Mouse (Mus musculus) kidney, postnatal 14 days (tissue): Measurements from ENCODE around the gene Dmap1.

Source experiments
- DNase-seq: peaks from one replicate; pipeline ENCODE4 v3.0.0; 2022; ENCODE audit warnings: mixed read lengths

Dmap1 gene

DNA sequence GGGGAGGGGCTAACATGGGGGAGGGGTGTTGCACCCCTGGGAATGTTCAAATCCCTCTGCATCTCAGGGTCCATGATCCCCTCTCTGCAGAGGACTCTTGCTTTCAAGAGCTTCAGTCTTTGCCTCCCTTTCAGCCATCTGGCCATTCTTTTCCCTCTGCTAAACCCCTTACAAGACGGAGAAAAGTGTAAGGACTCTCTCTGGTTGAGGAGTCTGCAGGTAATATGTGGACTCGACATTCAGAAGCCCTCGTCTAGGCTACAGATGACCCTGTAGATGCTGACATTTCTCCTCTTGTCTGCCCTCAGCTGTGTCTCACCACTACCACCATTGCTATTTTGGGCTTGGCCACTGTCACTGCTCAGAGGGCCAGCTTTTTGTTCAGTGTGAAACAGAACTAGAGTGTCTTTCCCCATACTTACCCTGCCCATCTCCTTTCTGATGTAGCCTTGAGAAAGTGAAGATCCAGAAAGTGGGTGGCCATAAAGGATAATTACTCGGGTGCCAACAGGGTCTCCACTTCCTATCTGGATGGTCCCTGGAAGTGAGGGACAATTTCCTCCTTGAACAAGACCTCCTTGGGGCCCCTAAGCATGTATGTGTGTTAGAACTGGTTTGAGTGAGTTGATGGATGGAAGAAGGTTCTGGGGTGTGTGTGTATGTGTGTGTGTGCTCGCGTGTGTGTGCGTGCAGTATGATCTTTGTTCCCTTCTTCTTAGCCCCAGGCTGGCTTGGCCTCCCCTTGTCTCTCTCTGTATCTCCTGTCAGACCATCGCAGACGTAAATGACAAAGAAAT, 27.2 kb downstream of the Dmap1 start:
- no peak for DNase-seq

DNA sequence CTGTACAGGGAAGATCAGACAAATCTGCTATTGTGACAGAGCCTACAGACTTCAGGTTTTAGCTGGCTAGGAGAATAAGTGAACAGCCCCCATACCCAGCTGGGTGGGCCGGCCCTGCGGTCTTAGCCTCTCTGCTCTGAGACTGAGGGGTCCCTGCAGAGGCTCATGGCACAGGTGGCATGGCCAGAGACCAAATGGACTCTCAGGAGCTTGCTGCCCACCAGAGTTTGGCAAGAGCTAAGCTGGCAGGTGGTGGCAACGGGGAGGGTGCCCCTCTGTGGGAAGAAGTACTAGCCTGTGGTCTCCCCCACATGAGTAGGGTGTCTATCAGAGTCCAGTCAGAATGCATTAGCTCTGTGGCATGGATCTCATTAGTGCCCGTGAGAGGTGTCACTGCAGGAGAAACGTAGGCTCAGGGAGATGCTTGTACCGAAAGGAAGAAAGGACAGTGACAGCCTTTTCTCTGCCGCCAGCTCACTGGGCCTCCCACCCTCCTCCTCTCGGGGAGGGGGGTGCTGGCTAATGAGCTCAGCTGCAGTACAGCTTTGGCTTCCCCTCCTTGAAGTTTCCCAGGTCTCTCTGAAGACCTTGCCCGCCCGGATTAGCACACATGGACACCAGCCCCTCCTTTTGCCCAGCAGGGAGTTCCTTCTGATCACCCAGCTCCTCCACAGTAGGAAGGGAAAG, 27.9 kb downstream of the Dmap1 start:
- DNase-seq: no peak

DNA sequence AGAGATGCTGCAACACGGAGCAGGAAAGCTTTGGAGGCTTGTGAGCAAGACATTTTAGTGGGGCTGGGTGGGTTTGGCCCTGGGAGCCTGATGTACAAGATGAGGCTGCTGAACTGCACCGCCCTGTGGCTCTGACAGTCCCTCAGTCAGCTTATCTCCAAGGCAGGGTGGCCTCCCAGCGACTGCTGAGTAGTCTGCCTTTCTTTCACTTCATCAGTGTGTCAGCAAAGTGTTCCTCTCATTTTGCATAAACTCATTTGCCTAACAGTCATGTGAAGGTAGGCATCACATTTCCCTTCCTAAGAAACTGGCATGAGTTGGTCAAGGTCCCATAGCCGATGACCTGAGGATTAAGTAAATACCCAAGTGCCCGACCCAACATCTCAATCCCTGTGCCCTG, 29.3 kb downstream of the Dmap1 start:
- DNase-seq: no peak

- no peak for DNase-seq
These were observed 30.4 kb downstream of the Dmap1 start for GRCm38 (mm10) chr4:117651626-117652101.

GRCm38 (mm10) chr4:117646926-117647755, 34.9 kb downstream of the Dmap1 start:
- DNase-seq: no peak

GRCm38 (mm10) chr4:117646496-117646895, 35.6 kb downstream of the Dmap1 start:
- DNase-seq: no peak

GRCm38 (mm10) chr4:117645859-117646258, 36.2 kb downstream of the Dmap1 start:
- DNase-seq: no peak

- no peak for DNase-seq
These were observed 37.0 kb downstream of the Dmap1 start for GRCm38 (mm10) chr4:117645031-117645435.

DNA sequence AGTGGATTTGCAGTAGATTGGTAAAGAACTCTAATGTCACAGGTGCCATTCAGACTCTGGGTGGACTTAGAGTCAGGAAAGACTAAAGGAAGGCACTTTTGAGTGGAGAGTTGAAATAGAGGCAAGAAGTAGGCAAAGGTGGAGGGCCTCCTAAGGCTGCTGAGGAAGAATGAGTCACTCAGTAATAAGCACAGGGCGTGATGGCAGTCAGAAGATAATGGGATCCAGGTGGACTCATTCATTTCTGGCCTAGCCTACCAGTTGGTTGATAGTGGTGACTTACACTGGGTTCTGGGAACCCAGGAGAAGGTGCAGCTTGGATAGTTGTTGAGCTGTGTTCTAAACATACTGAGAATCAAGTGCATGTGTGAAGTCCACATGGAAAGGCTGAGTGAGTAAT, 40.3 kb downstream of the Dmap1 start:
- DNase-seq: no peak

- no peak for DNase-seq
These were observed 41.0 kb downstream of the Dmap1 start for GRCm38 (mm10) chr4:117640925-117641703.

DNA sequence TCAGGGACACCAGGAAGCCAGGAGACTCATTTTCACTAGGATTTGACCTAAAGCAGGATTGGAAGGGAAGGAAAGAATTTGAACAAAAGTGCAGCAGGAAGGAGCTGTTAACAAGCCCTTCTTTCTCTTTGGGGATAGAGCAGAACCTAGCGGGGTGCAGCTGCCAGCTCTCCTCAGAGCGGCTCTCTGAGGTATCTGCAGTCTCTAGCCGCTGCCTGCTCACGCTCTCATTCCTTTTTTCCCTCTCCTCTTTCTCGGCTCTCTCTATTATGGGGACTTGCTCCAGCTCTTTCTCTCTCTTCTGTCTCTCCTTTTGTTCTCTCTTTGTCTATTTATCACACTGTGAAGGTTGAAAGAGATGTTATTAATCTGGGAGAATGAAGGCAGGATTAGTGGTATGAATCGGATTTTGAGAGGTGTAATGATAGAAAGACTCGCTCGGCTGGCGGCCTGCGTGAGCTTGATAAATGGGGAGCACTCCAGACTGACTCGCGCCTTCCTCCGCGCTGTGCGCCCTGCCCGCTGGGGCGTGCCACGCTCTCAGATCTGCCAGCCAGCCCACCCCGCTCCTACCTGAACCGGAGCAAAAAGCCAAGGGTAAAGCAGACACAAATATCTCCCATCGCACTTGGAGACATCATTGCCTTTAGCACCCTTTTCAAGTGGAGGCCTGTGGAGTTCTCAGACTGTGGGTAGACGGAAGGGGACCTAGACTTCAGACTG, 45.0 kb downstream of the Dmap1 start:
- no peak for DNase-seq

DNA sequence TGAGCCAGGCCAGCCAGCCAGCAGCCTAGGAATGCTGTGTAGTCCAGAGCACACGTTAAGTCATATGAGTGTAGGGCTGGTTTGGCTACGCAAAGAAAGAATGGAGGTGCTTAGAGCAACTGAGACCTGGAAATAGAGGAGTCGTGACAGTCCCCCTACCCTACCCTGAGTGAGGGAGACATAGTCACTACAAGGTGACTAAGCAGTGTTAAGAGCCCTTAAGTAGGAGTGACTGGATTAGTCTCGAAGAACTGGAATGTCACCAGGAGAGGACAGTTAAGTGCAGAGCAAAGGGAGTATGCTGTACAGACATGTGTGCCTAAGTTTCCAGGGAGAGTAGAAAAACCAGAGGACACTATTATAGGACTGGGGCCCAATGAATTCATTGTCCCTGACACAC, 45.9 kb downstream of the Dmap1 start:
- no peak for DNase-seq

DNA sequence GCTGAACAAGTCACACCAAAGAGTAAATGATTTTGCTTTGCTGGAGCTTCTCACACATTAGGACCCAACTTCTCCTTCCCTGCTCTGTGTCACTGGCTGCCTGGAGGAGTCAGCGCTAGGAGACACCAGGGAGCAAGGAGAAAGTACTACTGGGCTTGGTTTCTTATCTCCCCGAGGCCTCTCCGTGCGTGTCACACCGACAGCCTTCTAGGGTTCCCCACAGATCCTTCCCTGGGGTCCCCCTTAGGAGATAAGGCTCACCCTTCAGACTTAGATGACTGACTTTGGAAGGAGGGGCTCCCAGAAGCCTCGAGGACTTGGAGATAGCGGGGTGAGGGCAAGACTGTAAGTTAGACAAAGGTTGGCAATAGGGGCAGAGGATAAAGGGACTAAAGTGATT, 47.4 kb downstream of the Dmap1 start:
- DNase-seq: no peak

GRCm38 (mm10) chr4:117633527-117633926, 48.5 kb downstream of the Dmap1 start:
- DNase-seq: peak; percentile 18

DNA sequence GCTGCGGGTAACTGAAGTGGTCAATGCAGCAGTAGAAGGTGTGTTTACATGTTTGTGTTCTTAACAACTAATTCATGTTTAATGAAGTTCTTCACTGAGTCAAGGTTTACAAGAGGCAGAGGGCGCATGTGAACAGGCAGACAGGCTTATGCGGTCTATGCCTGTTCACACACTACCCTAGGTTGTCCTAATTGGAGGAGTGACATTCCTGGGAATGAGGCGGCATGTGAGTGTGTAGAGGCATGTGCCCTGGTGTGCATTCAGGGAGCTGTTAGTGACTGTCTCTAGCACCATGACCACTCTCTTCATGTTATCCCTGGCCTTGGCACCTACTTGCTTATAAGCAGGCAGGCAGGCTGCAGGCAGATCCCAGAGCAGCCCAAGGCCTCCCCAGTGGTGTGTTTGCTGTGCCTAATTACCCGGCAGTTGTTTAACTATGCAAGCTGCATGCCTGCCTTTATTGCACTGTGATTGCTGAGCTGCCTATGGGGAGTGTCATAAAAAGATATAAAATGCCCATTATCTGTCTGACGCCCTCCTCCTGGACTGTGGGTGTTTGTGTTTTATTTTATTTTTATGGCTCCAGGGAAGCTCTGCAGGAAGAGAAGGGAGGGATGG, 51.9 kb downstream of the Dmap1 start:
- no peak for DNase-seq

DNA sequence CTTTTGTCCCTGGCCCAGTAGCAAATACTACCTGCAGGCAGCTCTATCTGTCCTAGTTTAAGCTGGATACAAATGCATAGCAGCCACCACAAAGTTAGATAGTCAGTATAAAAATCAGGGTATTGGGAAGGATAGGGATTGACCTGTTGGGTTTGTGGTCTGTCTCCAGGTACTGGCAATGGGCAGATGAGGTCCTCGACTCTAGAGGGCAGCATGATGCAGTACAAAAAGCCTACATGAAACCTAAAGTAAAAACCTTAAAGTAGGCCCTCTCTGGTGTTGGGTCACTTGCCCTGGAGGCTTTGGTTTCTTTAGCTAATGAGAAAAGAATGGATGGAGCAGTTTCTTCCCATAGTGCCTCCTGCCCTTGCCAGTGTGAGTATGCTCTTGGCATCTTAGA, 53.6 kb downstream of the Dmap1 start:
- DNase-seq: no peak
